Mouse (Mus musculus): ENCODE measurements around the gene Olfr221. TPM values are rescaled to one million over a fixed set of nuclear protein-coding genes. Genes with fewer than 3 reads are reported as not detected.

The Olfr221 gene
- polyA plus RNA-seq, 1 experiment from 2014 or later = not detected

GRCm38 (mm10) chr14:52044901-52045678 is 2.8 kb upstream of the Olfr221 start:
- Histone ChIP-seq H3K27me3 (ENCODE audit: control insufficient read depth, insufficient read depth, low read length) (no peaks in the 10 kb centered on the region), H3K9ac (ENCODE audit: low read length) (0 out of 2 replicates have a peak overlapping the region, but pooled peaks have one; percentile 10), H3K36me3 (ENCODE audit: control insufficient read depth, insufficient read depth, low read length) (no peaks in the 10 kb centered on the region), H3K4me2 (no peak overlapping the region), H3K4me3 (ENCODE audit: low read depth, low read length) (no peak overlapping the region), H3K27ac (ENCODE audit: low read depth, low read length) (no peak overlapping the region), H3K4me1 (ENCODE audit: control insufficient read depth, insufficient read depth, low read length) (peaks cover 3% of the 10 kb centered on the region; the same call in 1 of the 2 replicates), H3K9me3 (ENCODE audit: control insufficient read depth, low read length) (no peaks in the 10 kb centered on the region)
- ATAC-seq (ENCODE audit: low FRiP score) (peak; percentile 77), DNase-seq (ENCODE audit: low spot score, missing footprints) (peak; percentile 87)
- WGBS = 9% methylated on average over 8 of the region's 8 CpGs

DNA sequence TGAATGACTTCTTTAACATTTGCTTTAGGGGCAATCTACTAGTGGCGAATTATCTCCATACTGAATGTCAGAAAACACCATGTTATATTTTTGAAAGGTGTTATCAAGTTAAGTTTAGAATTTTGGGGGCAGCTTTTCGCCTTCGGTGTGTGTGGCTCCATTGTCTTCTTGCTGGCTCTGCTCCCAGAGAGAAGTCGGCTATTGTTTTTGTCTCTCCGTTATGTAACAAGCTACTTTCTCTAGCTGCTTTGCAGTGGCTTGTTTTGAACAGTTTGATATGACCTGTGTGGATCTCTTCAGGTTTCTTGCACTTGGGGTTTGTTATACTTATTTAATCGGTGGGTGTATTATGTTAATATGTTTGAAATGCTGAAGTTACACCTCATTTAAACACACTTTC is 1.2 kb upstream of the Olfr221 start:
- Histone ChIP-seq H3K4me3 (ENCODE audit: low read depth, low read length) (no peak overlapping the region), H3K4me1 (ENCODE audit: control insufficient read depth, insufficient read depth, low read length) (peaks cover 3% of the 10 kb centered on the region; the same call in 1 of the 2 replicates), H3K36me3 (ENCODE audit: control insufficient read depth, insufficient read depth, low read length) (no peaks in the 10 kb centered on the region), H3K9me3 (ENCODE audit: control insufficient read depth, low read length) (no peaks in the 10 kb centered on the region), H3K9ac (ENCODE audit: low read length) (no peak overlapping the region), H3K27ac (ENCODE audit: low read depth, low read length) (no peak overlapping the region), H3K4me2 (no peak overlapping the region), H3K27me3 (ENCODE audit: control insufficient read depth, insufficient read depth, low read length) (no peaks in the 10 kb centered on the region)
- ATAC-seq (ENCODE audit: low FRiP score) (no peak), DNase-seq (ENCODE audit: low spot score, missing footprints) (peak; percentile 39)
- WGBS = 78% methylated on average over 6 of the region's 6 CpGs

DNA sequence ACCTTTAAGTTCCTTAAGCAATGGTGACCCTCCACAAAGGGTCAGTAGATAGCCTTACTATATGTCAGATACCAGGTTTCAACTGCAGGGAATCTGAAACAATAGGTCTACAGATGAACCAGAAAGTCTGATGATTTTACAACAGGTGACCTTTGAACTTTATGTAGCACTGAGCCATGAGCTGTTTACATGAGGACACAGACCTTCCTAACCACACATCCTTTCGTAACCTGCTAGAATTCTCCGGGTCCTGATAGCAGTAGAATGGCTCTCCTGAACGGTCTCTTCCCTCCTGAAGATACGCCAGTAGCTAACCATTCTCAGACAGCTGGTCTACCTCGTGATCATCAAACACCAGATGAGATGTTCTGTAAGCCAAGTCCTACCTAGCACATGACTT is 2.9 kb downstream of the Olfr221 start:
- no peaks in the 10 kb centered on the region for H3K27me3 ChIP-seq (ENCODE audit: control insufficient read depth, insufficient read depth, low read length)
- no peaks in the 10 kb centered on the region for H3K36me3 ChIP-seq (ENCODE audit: control insufficient read depth, insufficient read depth, low read length)
- no peak overlapping the region for H3K4me2 ChIP-seq
- 88% methylated on average over 5 of the region's 5 CpGs for WGBS
- DNase-seq (ENCODE audit: low spot score, missing footprints) = peak; percentile 70
- ATAC-seq (ENCODE audit: low FRiP score) = no peak
- no peaks in the 10 kb centered on the region for H3K9me3 ChIP-seq (ENCODE audit: control insufficient read depth, low read length)
- no peak overlapping the region for H3K9ac ChIP-seq (ENCODE audit: low read length)
- no peak overlapping the region for H3K27ac ChIP-seq (ENCODE audit: low read depth, low read length)
- no peak overlapping the region for H3K4me3 ChIP-seq (ENCODE audit: low read depth, low read length)
- H3K4me1 ChIP-seq (ENCODE audit: control insufficient read depth, insufficient read depth, low read length) = no peaks in the 10 kb centered on the region

- Histone ChIP-seq H3K9ac (ENCODE audit: low read length) (no peak overlapping the region), H3K4me2 (no peak overlapping the region), H3K4me1 (ENCODE audit: control insufficient read depth, insufficient read depth, low read length) (no peaks in the 10 kb centered on the region), H3K36me3 (ENCODE audit: control insufficient read depth, insufficient read depth, low read length) (no peaks in the 10 kb centered on the region), H3K27ac (ENCODE audit: low read depth, low read length) (no peak overlapping the region), H3K4me3 (ENCODE audit: low read depth, low read length) (no peak overlapping the region), H3K27me3 (ENCODE audit: control insufficient read depth, insufficient read depth, low read length) (no peaks in the 10 kb centered on the region), H3K9me3 (ENCODE audit: control insufficient read depth, low read length) (no peaks in the 10 kb centered on the region)
- DNase-seq (ENCODE audit: low spot score, missing footprints) (peak; percentile 57), ATAC-seq (ENCODE audit: low FRiP score) (no peak)
- 90% methylated on average over 6 of the region's 6 CpGs for WGBS
Measured at GRCm38 (mm10) chr14:52035926-52036325, 6.3 kb downstream of the Olfr221 start.

- peak; percentile 6 for DNase-seq (ENCODE audit: low spot score, missing footprints)
- no peaks in the 10 kb centered on the region for H3K27me3 ChIP-seq (ENCODE audit: control insufficient read depth, insufficient read depth, low read length)
- no peak overlapping the region for H3K4me3 ChIP-seq (ENCODE audit: low read depth, low read length)
Measured at GRCm38 (mm10) chr14:52026342-52026741, 15.9 kb downstream of the Olfr221 start.

DNA sequence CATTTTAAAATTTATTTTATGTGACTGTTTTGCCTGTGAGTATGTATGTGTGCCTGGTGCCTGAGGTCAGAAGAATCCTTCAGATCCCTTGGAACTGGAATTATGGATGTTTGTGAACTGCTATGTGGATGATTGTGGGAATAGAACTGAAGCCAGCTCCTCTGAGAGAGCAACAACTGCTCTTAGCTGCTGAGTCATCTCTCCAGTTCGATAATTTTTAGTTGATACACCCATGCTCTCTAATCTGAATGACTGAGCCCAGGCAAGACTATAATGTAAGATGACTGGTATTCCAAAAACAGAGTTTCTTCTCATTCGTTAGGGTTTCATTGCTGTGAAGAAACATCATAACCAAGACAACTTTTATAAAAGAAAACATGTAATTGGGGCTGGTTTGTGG is 18.1 kb downstream of the Olfr221 start:
- Histone ChIP-seq H3K27ac (ENCODE audit: low read depth, low read length) (no peak overlapping the region), H3K9ac (ENCODE audit: low read length) (no peak overlapping the region), H3K9me3 (ENCODE audit: control insufficient read depth, low read length) (no peaks in the 10 kb centered on the region), H3K27me3 (ENCODE audit: control insufficient read depth, insufficient read depth, low read length) (no peaks in the 10 kb centered on the region), H3K4me2 (no peak overlapping the region), H3K4me1 (ENCODE audit: control insufficient read depth, insufficient read depth, low read length) (peaks cover 18% of the 10 kb centered on the region), H3K36me3 (ENCODE audit: control insufficient read depth, insufficient read depth, low read length) (no peaks in the 10 kb centered on the region), H3K4me3 (ENCODE audit: low read depth, low read length) (no peak overlapping the region)
- ATAC-seq (ENCODE audit: low FRiP score) (no peak), DNase-seq (ENCODE audit: low spot score, missing footprints) (no peak)
- 86% methylated on average over 2 of the region's 2 CpGs for WGBS

More at GRCm38 (mm10) chr14:52026342-52026741, 15.9 kb downstream of the Olfr221 start:
- Histone ChIP-seq H3K36me3 (ENCODE audit: control insufficient read depth, insufficient read depth, low read length) (no peaks in the 10 kb centered on the region), H3K9me3 (ENCODE audit: control insufficient read depth, low read length) (no peaks in the 10 kb centered on the region), H3K27ac (ENCODE audit: low read depth, low read length) (no peak overlapping the region), H3K4me2 (no peak overlapping the region), H3K4me1 (ENCODE audit: control insufficient read depth, insufficient read depth, low read length) (peaks cover 13% of the 10 kb centered on the region; the same call in 1 of the 2 replicates), H3K9ac (ENCODE audit: low read length) (no peak overlapping the region)
- no peak for ATAC-seq (ENCODE audit: low FRiP score)
- 89% methylated on average over 4 of the region's 4 CpGs for WGBS

DNA sequence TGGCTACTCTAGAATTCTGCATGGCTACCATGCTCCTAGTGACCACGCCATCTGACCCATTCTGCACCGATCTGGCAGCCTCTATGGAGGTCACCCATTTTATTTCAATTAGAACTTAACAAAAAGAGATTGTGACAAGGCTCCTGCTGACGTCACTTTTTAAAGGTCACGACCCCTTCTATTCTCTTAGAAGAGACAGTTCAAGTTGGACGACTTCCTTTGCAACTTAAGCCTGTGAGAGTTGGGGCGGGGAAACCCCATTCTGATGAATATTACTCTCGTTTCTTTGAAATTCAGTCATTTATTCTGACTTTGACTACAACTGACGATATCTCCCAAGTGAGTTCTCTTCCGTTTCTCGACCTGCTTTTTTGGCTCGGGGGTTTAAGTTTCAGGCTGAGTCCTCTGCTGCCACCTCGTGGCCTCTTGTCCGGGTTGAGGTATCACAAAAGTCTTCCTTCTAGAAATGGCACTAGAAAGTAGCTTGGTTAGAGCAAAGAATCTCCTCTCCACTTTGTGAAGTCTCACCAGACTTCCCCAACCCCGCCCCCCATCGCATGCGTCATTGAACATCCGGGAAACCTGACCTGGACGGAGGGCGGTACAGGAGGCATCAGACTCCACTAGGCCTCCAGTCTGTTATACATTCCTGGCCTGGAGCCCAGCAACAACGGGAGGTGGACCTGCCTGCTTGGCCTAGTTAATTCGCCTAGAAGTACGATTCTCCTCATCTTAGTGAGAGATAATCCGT is 19.4 kb downstream of the Olfr221 start:
- Histone ChIP-seq H3K36me3 (ENCODE audit: control insufficient read depth, insufficient read depth, low read length) (no peaks in the 10 kb centered on the region), H3K4me2 (peak overlapping the region; percentile 37), H3K27ac (ENCODE audit: low read depth, low read length) (peak overlapping the region; percentile 69), H3K9me3 (ENCODE audit: control insufficient read depth, low read length) (no peaks in the 10 kb centered on the region), H3K9ac (ENCODE audit: low read length) (peak overlapping the region; percentile 52), H3K4me3 (ENCODE audit: low read depth, low read length) (peak overlapping the region; percentile 8), H3K27me3 (ENCODE audit: control insufficient read depth, insufficient read depth, low read length) (no peaks in the 10 kb centered on the region), H3K4me1 (ENCODE audit: control insufficient read depth, insufficient read depth, low read length) (peaks cover 25% of the 10 kb centered on the region)
- whole genome bisulfite sequencing = 3% methylated on average over 23 of the region's 23 CpGs
- peak; percentile 17 for ATAC-seq (ENCODE audit: low FRiP score)
- peak; percentile 98 for DNase-seq (ENCODE audit: low spot score, missing footprints)

GRCm38 (mm10) chr14:52022244-52022708 is 20.0 kb downstream of the Olfr221 start:
- DNase-seq (ENCODE audit: low spot score, missing footprints) (no peak), ATAC-seq (ENCODE audit: low FRiP score) (no peak)
- no peaks in the 10 kb centered on the region for H3K36me3 ChIP-seq (ENCODE audit: control insufficient read depth, insufficient read depth, low read length)
- 53% methylated on average over 3 of the region's 3 CpGs for WGBS
- no peak overlapping the region for H3K4me3 ChIP-seq (ENCODE audit: low read depth, low read length)
- peak overlapping the region; percentile 37 for H3K4me2 ChIP-seq
- H3K27me3 ChIP-seq (ENCODE audit: control insufficient read depth, insufficient read depth, low read length) = no peaks in the 10 kb centered on the region
- H3K4me1 ChIP-seq (ENCODE audit: control insufficient read depth, insufficient read depth, low read length) = peaks cover 25% of the 10 kb centered on the region
- no peaks in the 10 kb centered on the region for H3K9me3 ChIP-seq (ENCODE audit: control insufficient read depth, low read length)
- no peak overlapping the region; the same call in 1 of the 2 replicates for H3K9ac ChIP-seq (ENCODE audit: low read length)
- H3K27ac ChIP-seq (ENCODE audit: low read depth, low read length) = no peak overlapping the region
